ENCODE assay signal across 11 mouse cellular contexts in the genomic region with DNA sequence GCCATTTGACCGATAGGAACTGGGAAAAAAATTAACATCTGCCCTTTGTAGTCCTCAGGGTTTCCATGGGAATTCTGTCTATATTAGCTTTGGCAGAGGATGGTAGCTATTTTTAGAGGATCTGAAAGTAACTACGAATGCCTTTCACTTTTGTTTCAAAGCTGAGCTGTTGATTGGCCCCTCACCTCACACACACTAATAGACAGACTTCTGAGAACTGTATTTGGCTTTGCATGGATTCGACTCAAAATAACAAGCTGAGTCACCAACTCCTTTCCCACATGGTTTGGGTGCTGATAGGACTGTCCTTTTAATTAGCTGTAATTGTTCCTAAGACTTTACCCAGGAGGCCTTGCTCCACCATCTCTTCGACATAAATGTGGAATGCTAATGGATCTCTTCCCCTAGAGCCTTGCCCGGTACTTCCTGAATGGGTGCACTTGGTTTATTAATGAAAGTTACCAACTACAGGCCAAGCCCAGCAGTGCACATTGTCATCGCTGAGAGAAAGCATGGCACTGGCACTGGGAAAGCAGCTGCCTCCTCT.
A peak's percentile ranks its signal among the peaks of the same experiment; 100 is the strongest.
DNase-seq lines count a peak whose midpoint lies in the region; ATAC-seq and TF ChIP-seq lines count a peak whose summit lies in the region.
"Had no signal": no experiment of that assay in that cellular context is flagged by ENCODE, and none has a peak within 500 bp of the region (broad histone marks: within the 10 kb centered on the region; RNA-seq: fewer than 3 reads in every experiment).

No protein-coding gene starts in this region.

- no peak for ATAC-seq in intestine, postnatal 0 days

- H3K27me3 ChIP-seq in heart, adult 2 months (ENCODE audit: control insufficient read depth, insufficient read depth, low read length) = no peaks in the 10 kb centered on the region
- H3K27me3 ChIP-seq in spleen, adult 2 months (ENCODE audit: control insufficient read depth, insufficient read depth, low read length) = no peaks in the 10 kb centered on the region
- H3K27me3 ChIP-seq in kidney, adult 2 months (replicated peaks; ENCODE audit: control insufficient read depth, insufficient read depth, low read length) = no peaks in the 10 kb centered on the region
- no peaks in the 10 kb centered on the region for H3K27me3 ChIP-seq in intestine, postnatal 0 days (replicated peaks; ENCODE audit: control insufficient read depth, insufficient read depth, low read length)
- H3K27me3 ChIP-seq: neural tube, embryonic 12.5 days had no signal

- H3K27ac ChIP-seq in heart, adult 2 months = peak overlapping the region; percentile 72
- H3K27ac ChIP-seq in spleen, adult 2 months (ENCODE audit: insufficient read depth, low read length) = no peak overlapping the region
- no peak overlapping the region for H3K27ac ChIP-seq in kidney, adult 2 months (ENCODE audit: insufficient read depth, low read depth, low read length)
- H3K27ac ChIP-seq in intestine, postnatal 0 days (ENCODE audit: low read depth, low read length) = no peak overlapping the region
- H3K27ac ChIP-seq: neural tube, embryonic 12.5 days had no signal

- no peak for TF ChIP-seq POLR2A in heart, adult 2 months (IDR thresholded peaks at IDR 0.05; ENCODE audit: insufficient read depth, low read depth, low read length)
- TF ChIP-seq POLR2A in spleen, adult 2 months (IDR thresholded peaks at IDR 0.05; ENCODE audit: low read depth, low read length) = no peak
- TF ChIP-seq POLR2A in kidney, adult 2 months (IDR thresholded peaks at IDR 0.05; ENCODE audit: low read depth, low read length) = no peak

- peak overlapping the region; percentile 22 for H3K4me3 ChIP-seq in heart, adult 2 months
- H3K4me3 ChIP-seq in spleen, adult 2 months (ENCODE audit: extremely low read depth, insufficient read depth, insufficient read length) = peak overlapping the region; percentile 10; the same call in 1 of the 2 replicates
- H3K4me3 ChIP-seq in kidney, adult 2 months (ENCODE audit: insufficient read depth, low read depth, low read length) = no peak overlapping the region
- H3K4me3 ChIP-seq in intestine, postnatal 0 days (ENCODE audit: low read depth, low read length) = no peak overlapping the region
- H3K4me3 ChIP-seq: neural tube, embryonic 12.5 days had no signal

- no peaks in the 10 kb centered on the region for H3K9me3 ChIP-seq in intestine, postnatal 0 days (ENCODE audit: control insufficient read depth)
- H3K9me3 ChIP-seq: neural tube, embryonic 12.5 days had no signal

- H3K9ac ChIP-seq in heart, adult 2 months (ENCODE audit: low read depth, low read length) = no peak overlapping the region
- H3K9ac ChIP-seq in intestine, postnatal 0 days (ENCODE audit: low read depth, low read length) = no peak overlapping the region
- H3K9ac ChIP-seq: neural tube, embryonic 12.5 days had no signal

- intact Hi-C loops in heart, adult 2 months (cut with DNase I) = no loop called here
- intact Hi-C loops in heart, postnatal 25 days (cut with DNase I) = no loop called here

- H3K36me3 ChIP-seq in heart, adult 2 months (ENCODE audit: control insufficient read depth, insufficient read depth, low read length) = no peaks in the 10 kb centered on the region
- no peaks in the 10 kb centered on the region for H3K36me3 ChIP-seq in spleen, adult 2 months (ENCODE audit: control insufficient read depth, insufficient read depth, low read length)
- H3K36me3 ChIP-seq in kidney, adult 2 months (ENCODE audit: control insufficient read depth, insufficient read depth, low read length) = no peaks in the 10 kb centered on the region
- H3K36me3 ChIP-seq in intestine, postnatal 0 days (ENCODE audit: control insufficient read depth, insufficient read depth) = no peaks in the 10 kb centered on the region
- H3K36me3 ChIP-seq: neural tube, embryonic 12.5 days had no signal

- H3K79me2 ChIP-seq in heart, adult 2 months (replicated peaks; ENCODE audit: control insufficient read depth, insufficient read depth, low read length) = no peaks in the 10 kb centered on the region

- no peak for TF ChIP-seq EP300 in heart, adult 2 months (IDR thresholded peaks at IDR 0.05; ENCODE audit: insufficient read depth, low read depth, low read length)

- 12% methylated on average over 6 of the region's 6 CpGs for WGBS in heart, adult 2 months
- WGBS in spleen, adult 2 months = 36% methylated on average over 6 of the region's 6 CpGs
- 69% methylated on average over 6 of the region's 6 CpGs for WGBS in kidney, adult 2 months
- WGBS in intestine, postnatal 0 days = 72% methylated on average over 6 of the region's 6 CpGs

- H3K4me2 ChIP-seq in intestine, postnatal 0 days (replicated peaks; ENCODE audit: low read depth) = no peak overlapping the region
- H3K4me2 ChIP-seq: neural tube, embryonic 12.5 days had no signal

- H3K4me1 ChIP-seq in heart, adult 2 months (ENCODE audit: control insufficient read depth, insufficient read depth, low read length) = peaks cover 2% of the 10 kb centered on the region
- H3K4me1 ChIP-seq in spleen, adult 2 months (ENCODE audit: control insufficient read depth, insufficient read depth, insufficient read length) = peaks cover 3% of the 10 kb centered on the region; the same call in 1 of the 2 replicates
- no peaks in the 10 kb centered on the region for H3K4me1 ChIP-seq in kidney, adult 2 months (ENCODE audit: control insufficient read depth, insufficient read depth, low read length)
- H3K4me1 ChIP-seq in intestine, postnatal 0 days (replicated peaks; ENCODE audit: control insufficient read depth, insufficient read depth, low read length) = no peaks in the 10 kb centered on the region; the same call in 1 of the 2 replicates
- H3K4me1 ChIP-seq: neural tube, embryonic 12.5 days had no signal

- peak; percentile 18 to 23 for DNase-seq in heart, adult 2 months
- DNase-seq in heart, postnatal 25 days (ENCODE audit: low spot score) = no peak
- no peak for DNase-seq in spleen, adult 2 months (ENCODE audit: low read depth in 1 of 2, low spot score in 2 of 2)
- no peak for DNase-seq in spleen, adult 12 weeks (ENCODE audit: low spot score)
- DNase-seq in induced T-regulatory cell, adult 2 months (ENCODE audit: low read depth) = peak; percentile 19
- no peak for DNase-seq in spleen, postnatal 14 days (ENCODE audit: low spot score in 2 of 2)
- no peak for DNase-seq in kidney, adult 2 months
- DNase-seq: adrenal gland, postnatal 25 days; thymus, postnatal 4 days had no signal

- peak; percentile 36; the same call in 1 of the 2 replicates for TF ChIP-seq CTCF in heart, adult 2 months (IDR thresholded peaks at IDR 0.05)
- no peak for TF ChIP-seq CTCF in spleen, adult 2 months (IDR thresholded peaks at IDR 0.05; ENCODE audit: extremely low read depth, insufficient read depth, insufficient read length, insufficient replicate concordance)
- TF ChIP-seq CTCF in kidney, adult 2 months (conservative IDR thresholded peaks at IDR 0.05; ENCODE audit: insufficient read depth, insufficient read length, low read depth, low read length) = no peak
- no peak for TF ChIP-seq CTCF in intestine, postnatal 0 days (IDR thresholded peaks at IDR 0.05; ENCODE audit: low read depth)

Comparison
In these comparisons a context has a peak if more than half of its experiments do, and no peak if none do; other contexts are left out.
1. DNase-seq: peak in heart, adult 2 months (2 of 2) and induced T-regulatory cell, adult 2 months (single experiment); none in heart, postnatal 25 days (single experiment), spleen, adult 2 months (0 of 2), spleen, adult 12 weeks (single experiment), spleen, postnatal 14 days (0 of 2) and kidney, adult 2 months (single experiment).
2. H3K4me3 ChIP-seq: peak in heart, adult 2 months (single experiment) and spleen, adult 2 months (single experiment); none in kidney, adult 2 months (single experiment) and intestine, postnatal 0 days (single experiment).